ENCODE assay signal across 8 mouse cellular contexts in genomic region chr3:75954185-75954584, GRCm38 (mm10). TPM values are rescaled to one million over a fixed set of nuclear protein-coding genes. Genes with fewer than 3 reads are reported as not detected.
DNase-seq lines count a peak whose midpoint lies in the region; ATAC-seq and TF ChIP-seq lines count a peak whose summit lies in the region.

No protein-coding gene starts in this region.

- H3K9me3 ChIP-seq in heart, embryonic 10.5 days = no peaks in the 10 kb centered on the region
- H3K9me3 ChIP-seq in forebrain, embryonic 16.5 days (ENCODE audit: control insufficient read depth, low read length) = no peaks in the 10 kb centered on the region
- no peaks in the 10 kb centered on the region for H3K9me3 ChIP-seq in liver, embryonic 14.5 days (ENCODE audit: control insufficient read depth, low read length)

- no peak for DNase-seq in heart, embryonic 10.5 days (ENCODE audit: low spot score)
- DNase-seq in heart, postnatal 14 days = no peak
- no peak for DNase-seq in liver, embryonic 14.5 days (ENCODE audit: low read depth in 3 of 3, low spot score in 3 of 3)
- DNase-seq in right cerebral cortex, postnatal 4 days = no peak
- DNase-seq in urinary bladder, adult 18-20 months (ENCODE audit: low spot score in 2 of 2) = no peak
- no peak for DNase-seq in cerebellum, adult 9-11 months

- TF ChIP-seq EP300 in liver, embryonic 14.5 days (IDR thresholded peaks at IDR 0.05; ENCODE audit: low read depth) = no peak

- no peak for ATAC-seq in forebrain, embryonic 16.5 days
- no peak for ATAC-seq in liver, embryonic 14.5 days (ENCODE audit: insufficient read depth)

- H3ac ChIP-seq in C2C12 (ENCODE audit: control insufficient read depth, insufficient read length, low read depth) = peak overlapping the region; percentile 27

- peak overlapping the region; percentile 84 for H3K4me3 ChIP-seq in heart, embryonic 10.5 days
- H3K4me3 ChIP-seq in C2C12 (ENCODE audit: insufficient read depth, poor library complexity, severe bottlenecking) = no peak overlapping the region
- H3K4me3 ChIP-seq in forebrain, embryonic 16.5 days (replicated peaks; ENCODE audit: low read length) = no peak overlapping the region
- peak overlapping the region; percentile 29 to 69 for H3K4me3 ChIP-seq in liver, embryonic 14.5 days (ENCODE audit: insufficient read depth in 1 of 2, low read depth in 2 of 2, low read length in 2 of 2)

- peaks cover 70% of the 10 kb centered on the region for H3K79me2 ChIP-seq in C2C12 (ENCODE audit: control insufficient read depth, insufficient read depth)

- no peak for TF ChIP-seq CTCF in C2C12 (IDR thresholded peaks at IDR 0.05; ENCODE audit: control insufficient read depth, insufficient read depth, insufficient read length)
- no peak for TF ChIP-seq CTCF in liver, embryonic 14.5 days (IDR thresholded peaks at IDR 0.05; ENCODE audit: low read depth)

- H3K4me1 ChIP-seq in heart, embryonic 10.5 days = peaks cover 47% of the 10 kb centered on the region
- peaks cover 29% of the 10 kb centered on the region for H3K4me1 ChIP-seq in forebrain, embryonic 16.5 days (replicated peaks; ENCODE audit: control insufficient read depth, insufficient read depth, low read length)
- peaks cover 43 to 46% of the 10 kb centered on the region in 2 experiments for H3K4me1 ChIP-seq in liver, embryonic 14.5 days (replicated peaks; ENCODE audit: control insufficient read depth in 2 of 2, insufficient read depth in 2 of 2, low read length in 1 of 2)

- intact Hi-C loops in heart, postnatal 14 days (cut with DNase I) = loop anchor here (10.0 kb wide), 1 partner anchor 399 kb away; the partner anchor contains the start of genes Pdcd10 and Serpini1

- no peak overlapping the region for H3K9ac ChIP-seq in forebrain, embryonic 16.5 days (replicated peaks; ENCODE audit: low read depth, low read length)
- peak overlapping the region; percentile 43 for H3K9ac ChIP-seq in liver, embryonic 14.5 days (replicated peaks)

- H3K4me2 ChIP-seq in forebrain, embryonic 16.5 days (ENCODE audit: low read length) = peak overlapping the region; percentile 31
- peak overlapping the region; percentile 57 for H3K4me2 ChIP-seq in liver, embryonic 14.5 days (ENCODE audit: low read depth)

- H3K27me3 ChIP-seq in heart, embryonic 10.5 days (ENCODE audit: insufficient read depth, poor library complexity, severe bottlenecking) = no peaks in the 10 kb centered on the region
- H3K27me3 ChIP-seq in C2C12 (ENCODE audit: control insufficient read depth, insufficient read depth, insufficient read length) = no peaks in the 10 kb centered on the region
- no peaks in the 10 kb centered on the region for H3K27me3 ChIP-seq in forebrain, embryonic 16.5 days (replicated peaks; ENCODE audit: control insufficient read depth, insufficient read depth, low read length)
- no peaks in the 10 kb centered on the region for H3K27me3 ChIP-seq in liver, embryonic 14.5 days (ENCODE audit: control insufficient read depth, insufficient read depth, low read length)

- H3K36me3 ChIP-seq in heart, embryonic 10.5 days = no peaks in the 10 kb centered on the region
- no peaks in the 10 kb centered on the region for H3K36me3 ChIP-seq in C2C12 (ENCODE audit: control insufficient read depth, insufficient read depth)
- no peaks in the 10 kb centered on the region for H3K36me3 ChIP-seq in forebrain, embryonic 16.5 days (ENCODE audit: control insufficient read depth, insufficient read depth)
- peaks cover 2% of the 10 kb centered on the region; the same call in 1 of the 2 replicates for H3K36me3 ChIP-seq in liver, embryonic 14.5 days (replicated peaks; ENCODE audit: control insufficient read depth, insufficient read depth, low read depth)

- H3K27ac ChIP-seq in heart, embryonic 10.5 days = no peak overlapping the region
- H3K27ac ChIP-seq in forebrain, embryonic 16.5 days (ENCODE audit: low read length) = no peak overlapping the region
- H3K27ac ChIP-seq in liver, embryonic 14.5 days = peak overlapping the region; percentile 30

- H3K79me3 ChIP-seq in C2C12 (ENCODE audit: low read depth) = peaks cover 47% of the 10 kb centered on the region

- WGBS in heart, embryonic 10.5 days = 80% methylated on average over 3 of the region's 3 CpGs
- 46% methylated on average over 3 of the region's 3 CpGs for WGBS in forebrain, embryonic 16.5 days
- 75% methylated on average over 3 of the region's 3 CpGs for WGBS in liver, embryonic 14.5 days (ENCODE audit: insufficient replicate concordance)

TF ChIP-seq in C2C12, 6 proteins besides CTCF, POLR2A, EP300 and RAD21:
- TF ChIP-seq CEBPB (IDR thresholded peaks at IDR 0.05; ENCODE audit: low read depth) (no peak), USF1 (IDR thresholded peaks at IDR 0.05; ENCODE audit: low read depth) (no peak), MYOD1 (IDR thresholded peaks at IDR 0.05; ENCODE audit: control insufficient read depth, insufficient read length, low read depth) (no peak), MAX (IDR thresholded peaks at IDR 0.05) (no peak), MYOG (IDR thresholded peaks at IDR 0.05; ENCODE audit: control insufficient read depth, extremely low read depth, insufficient read length) (no peak), FOSL1 (IDR thresholded peaks at IDR 0.05; ENCODE audit: insufficient read depth, low read length, poor library complexity, severe bottlenecking) (no peak)

RNA-seq across cellular contexts. Expression of gene Golim4, which starts 2.6 kb away (rescaled TPM):
- polyA plus RNA-seq in heart, embryonic 10.5 days (2016; fragmentation: Nextera tagmentation; extraction: Ambion mirVana) = 43.3 and 50.2 TPM in 2 replicates
- 10 to 100 TPM; 23.4 to 24.4 TPM for total RNA-seq in heart, postnatal 14 days (2021)
- 12.0 TPM for polyA plus RNA-seq in C2C12 (2012; fragmentation: generic; extraction: Trizol)
- polyA plus RNA-seq in forebrain, embryonic 16.5 days (2015; fragmentation: Nextera tagmentation; extraction: Ambion mirVana) = 28.7 and 33.9 TPM in 2 replicates
- polyA plus RNA-seq in liver, embryonic 14.5 days (2012; rRNA removed) = 15.2 and 18.8 TPM in 2 replicates
- polyA plus RNA-seq in liver, embryonic 14.5 days (2014; fragmentation: Nextera tagmentation; extraction: Ambion mirVana) = 12.5 and 14.4 TPM in 2 replicates

Comparison
In these comparisons a context has a peak if more than half of its experiments do, and no peak if none do; other contexts are left out.
1. H3K4me3 ChIP-seq: peak in heart, embryonic 10.5 days (single experiment) and liver, embryonic 14.5 days (2 of 2); none in C2C12 (single experiment) and forebrain, embryonic 16.5 days (single experiment).